Mouse (Mus musculus): ENCODE measurements around the gene Polr2g.

DNA sequence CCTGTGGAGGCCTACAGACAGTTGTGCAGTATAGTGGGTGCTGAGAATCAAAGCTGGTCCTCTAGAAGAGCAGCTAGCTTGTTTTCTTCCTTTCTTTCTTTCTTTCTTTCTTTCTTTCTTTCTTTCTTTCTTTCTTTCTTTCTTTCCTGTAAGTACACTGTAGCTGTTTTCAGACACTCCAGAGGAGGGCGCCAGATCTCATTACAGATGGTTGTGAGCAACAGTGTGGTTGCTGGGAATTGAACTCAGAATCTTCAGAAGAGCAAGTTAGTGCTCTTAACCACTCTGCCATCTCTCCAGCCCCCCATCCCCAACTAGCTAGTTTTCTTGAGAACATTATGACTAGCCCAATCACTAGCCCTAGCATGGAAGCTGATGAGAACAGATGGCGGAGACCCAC lies 37.6 kb downstream of the Polr2g start:
- TF ChIP-seq FLI1 (IDR thresholded peaks at IDR 0.05; ENCODE audit: low read length) (no peak), GATA1 (IDR thresholded peaks at IDR 0.05; ENCODE audit: borderline replicate concordance, low read length) (no peak)

All from megakaryocyte, embryonic 14.5 days (primary cell).